Mouse (Mus musculus) liver, embryonic 14.5 days (tissue): ENCODE measurements around the gene Serpinb6b.

ENCODE experiments used
- CTCF ChIP-seq: IDR thresholded peaks from 2 replicates; pipeline ENCODE4 v1.5.1; 2016; ENCODE audit warnings: antibody characterized with exemption, low read depth, control low read depth
- EP300 ChIP-seq: IDR thresholded peaks from 2 replicates; pipeline ENCODE4 v1.6.1; 2016; ENCODE audit warnings: antibody characterized with exemption, low read depth

GRCm38 (mm10) chr13:32968353-32968984, 3.5 kb downstream of the Serpinb6b start:
- TF ChIP-seq CTCF (no peak), EP300 (peak; percentile 99)
